Comparison of ENCODE assay signal across 9 mouse cellular contexts in genomic region chrX:60404668-60405044, GRCm38 (mm10).
DNase-seq lines count a peak whose midpoint lies in the region; ATAC-seq and TF ChIP-seq lines count a peak whose summit lies in the region.
"Had no signal": no experiment of that assay in that cellular context is flagged by ENCODE, and none has a peak within 500 bp of the region (broad histone marks: within the 10 kb centered on the region; RNA-seq: fewer than 3 reads in every experiment).

No protein-coding gene starts in this region.

- ATAC-seq in embryonic facial prominence, embryonic 13.5 days (ENCODE audit: insufficient number of reproducible peaks, insufficient read depth, low FRiP score, low TSS enrichment, low read depth): peak; percentile 95
- ATAC-seq in midbrain, embryonic 12.5 days (ENCODE audit: low FRiP score, low read depth): peak; percentile 94

- H3K9me3 ChIP-seq in embryonic facial prominence, embryonic 13.5 days: no peaks in the 10 kb centered on the region
- H3K9me3 ChIP-seq in midbrain, embryonic 12.5 days: no peaks in the 10 kb centered on the region

- peak; percentile 45; the same call in 1 of the 2 replicates for TF ChIP-seq CTCF in spleen, adult 2 months (IDR thresholded peaks at IDR 0.05; ENCODE audit: extremely low read depth, insufficient read depth, insufficient read length, insufficient replicate concordance)

- H3K4me1 ChIP-seq in embryonic facial prominence, embryonic 13.5 days: no peaks in the 10 kb centered on the region
- H3K4me1 ChIP-seq in midbrain, embryonic 12.5 days: peaks cover 6% of the 10 kb centered on the region; the same call in 1 of the 2 replicates
- H3K4me1 ChIP-seq in spleen, adult 2 months (ENCODE audit: control insufficient read depth, insufficient read depth, insufficient read length): peaks cover 5% of the 10 kb centered on the region; the same call in 1 of the 2 replicates

- WGBS in embryonic facial prominence, embryonic 13.5 days: 21% methylated on average over 17 of the region's 17 CpGs
- WGBS in midbrain, embryonic 12.5 days: 22% methylated on average over 17 of the region's 17 CpGs
- WGBS in spleen, adult 2 months: 24% methylated on average over 17 of the region's 17 CpGs

- no peaks in the 10 kb centered on the region; the same call in 1 of the 2 replicates for H3K27me3 ChIP-seq in embryonic facial prominence, embryonic 13.5 days
- H3K27me3 ChIP-seq in midbrain, embryonic 12.5 days: no peaks in the 10 kb centered on the region
- no peaks in the 10 kb centered on the region for H3K27me3 ChIP-seq in spleen, adult 2 months (ENCODE audit: control insufficient read depth, insufficient read depth, low read length)

- peak overlapping the region; percentile 61 for H3K4me3 ChIP-seq in embryonic facial prominence, embryonic 13.5 days
- peak overlapping the region; percentile 68 for H3K4me3 ChIP-seq in midbrain, embryonic 12.5 days
- peak overlapping the region; percentile 92 for H3K4me3 ChIP-seq in spleen, adult 2 months (ENCODE audit: extremely low read depth, insufficient read depth, insufficient read length)

- H3K4me2 ChIP-seq in embryonic facial prominence, embryonic 13.5 days: peak overlapping the region; percentile 37
- H3K4me2 ChIP-seq in midbrain, embryonic 12.5 days (replicated peaks): peak overlapping the region; percentile 38

- DNase-seq in B cell, adult 2 months: peak; percentile 88 to 90
- peak; percentile 51 to 71 for DNase-seq in adrenal gland, postnatal 4 days (ENCODE audit: low spot score in 2 of 2)
- peak; percentile 99 for DNase-seq in heart, adult 11 months
- DNase-seq in kidney, adult 11 months: peak; percentile 90
- peak; percentile 88 for DNase-seq in left cerebral cortex, postnatal 4 days
- peak; percentile 74 to 82 for DNase-seq in spleen, adult 2 months (ENCODE audit: low read depth in 1 of 2, low spot score in 2 of 2)

- intact Hi-C loops in left cerebral cortex, postnatal 4 days (cut with DNase I): loop anchor here (5.0 to 10.0 kb wide), 2 partner anchors 370 to 1227 kb away; no protein-coding TSS in a partner anchor

- H3K36me3 ChIP-seq in embryonic facial prominence, embryonic 13.5 days: no peaks in the 10 kb centered on the region
- no peaks in the 10 kb centered on the region for H3K36me3 ChIP-seq in midbrain, embryonic 12.5 days
- no peaks in the 10 kb centered on the region for H3K36me3 ChIP-seq in spleen, adult 2 months (ENCODE audit: control insufficient read depth, insufficient read depth, low read length)

- peak; percentile 63 for TF ChIP-seq POLR2A in spleen, adult 2 months (IDR thresholded peaks at IDR 0.05; ENCODE audit: low read depth, low read length)

- peak overlapping the region; percentile 85 for H3K9ac ChIP-seq in embryonic facial prominence, embryonic 13.5 days
- H3K9ac ChIP-seq in midbrain, embryonic 12.5 days (replicated peaks): peak overlapping the region; percentile 85

- peak overlapping the region; percentile 96 for H3K27ac ChIP-seq in embryonic facial prominence, embryonic 13.5 days
- peak overlapping the region; percentile 93 for H3K27ac ChIP-seq in midbrain, embryonic 12.5 days (replicated peaks)
- peak overlapping the region; percentile 96 for H3K27ac ChIP-seq in spleen, adult 2 months (ENCODE audit: insufficient read depth, low read length)
- H3K27ac ChIP-seq: macrophage had no signal

Comparison
In these comparisons a context has a peak if more than half of its experiments do, and no peak if none do; other contexts are left out.
1. Peak in every context shown above with its lines: DNase-seq, ATAC-seq, H3K4me3 ChIP-seq and H3K27ac ChIP-seq.